Mouse (Mus musculus) lung, adult 18-20 months (tissue): ENCODE results near the gene Gm45233.

Source experiments
- DNase-seq, 2 experiments: peaks; one replicate each; pipeline ENCODE4 v3.0.0; 2022; ENCODE audit warnings: mixed read lengths in 2 of 2

Gene Gm45233

DNA sequence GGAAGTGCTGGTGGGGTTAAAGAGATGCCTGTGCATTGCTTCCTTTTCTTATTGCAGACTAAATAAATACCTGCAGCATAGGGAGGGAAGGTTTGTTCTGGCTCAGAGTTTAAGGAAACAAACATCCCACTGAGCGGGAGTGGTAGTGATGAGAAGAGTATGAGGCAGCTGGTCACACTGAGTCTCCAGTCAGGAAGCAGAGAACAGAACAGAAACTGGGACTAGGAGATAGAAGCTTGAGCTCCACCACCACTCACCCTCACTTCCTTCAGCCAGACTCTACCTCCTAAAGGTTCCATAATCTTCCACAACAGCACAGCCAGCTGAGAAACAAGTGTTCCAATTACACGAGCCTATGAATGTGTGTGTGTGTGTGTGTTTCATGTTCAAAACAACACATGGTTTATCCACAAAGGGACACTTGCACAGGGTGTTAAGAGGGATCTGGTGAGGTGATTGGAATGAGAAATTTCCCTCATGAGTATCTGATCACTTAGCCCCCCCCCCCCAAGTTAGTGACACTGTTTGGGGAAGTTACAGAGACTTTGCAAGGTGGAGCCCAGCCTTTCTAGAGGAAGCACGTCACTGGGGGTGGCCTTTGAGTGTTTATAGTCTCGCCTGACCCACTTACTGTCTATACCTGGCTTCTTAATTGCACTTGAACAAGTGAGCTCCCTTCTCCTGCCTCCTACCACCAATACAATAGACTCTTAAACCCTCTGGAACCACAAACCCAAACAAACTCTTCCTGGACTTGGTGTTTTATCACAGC lies 68.0 kb downstream of the Gm45233 start:
- DNase-seq: no peak

DNA sequence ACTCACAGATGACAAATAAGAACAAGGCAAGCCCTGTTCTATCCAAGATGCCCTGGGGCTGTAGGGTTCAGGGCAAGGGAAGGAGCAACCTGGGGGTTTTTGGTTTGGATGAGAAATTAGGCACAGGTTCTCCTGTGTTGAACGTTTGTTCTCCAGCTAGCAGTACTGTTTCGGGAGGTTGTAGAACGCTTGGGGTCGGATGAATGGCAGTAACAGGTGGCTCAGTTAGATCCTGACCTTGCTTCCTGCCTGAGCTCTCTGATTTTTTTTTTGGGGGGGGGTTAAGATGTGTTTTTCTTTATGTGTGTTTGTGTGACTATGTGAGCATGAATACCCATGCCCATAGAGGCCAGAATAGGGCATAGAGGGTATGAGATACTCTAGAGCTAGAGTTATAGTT lies 68.6 kb downstream of the Gm45233 start:
- no peak for DNase-seq
